Mouse (Mus musculus): ENCODE data around the gene Ppp1r10. TPM values are rescaled to one million over a fixed set of nuclear protein-coding genes. Genes with fewer than 3 reads are reported as not detected.
"Not testable (repeated sequence)": the region's sequence is repeated elsewhere in the genome, so short reads cannot be mapped to it uniquely, and the experiment has no call there.

Gene Ppp1r10
- total RNA-seq, 2 experiments from 2014 or later = 96.2 to 108 TPM

DNA sequence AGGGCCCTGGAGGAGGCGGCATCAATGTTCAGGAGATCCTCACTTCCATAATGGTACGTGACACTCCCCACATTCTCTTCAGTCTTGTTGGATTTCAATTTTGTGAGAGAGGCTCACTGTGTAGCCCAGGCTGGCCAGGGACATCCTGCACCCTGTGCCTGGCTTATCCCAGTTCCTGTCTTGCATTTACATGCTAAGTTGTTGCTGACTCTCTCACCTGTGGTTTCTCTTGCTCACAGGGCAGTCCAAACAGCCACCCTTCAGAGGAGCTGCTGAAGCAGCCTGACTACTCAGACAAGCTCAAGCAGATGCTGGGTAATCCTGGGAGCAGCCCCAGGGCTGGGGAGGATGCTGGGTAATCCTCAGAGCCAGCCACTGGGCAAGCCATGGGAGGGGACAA is 13.3 kb downstream of the Ppp1r10 start:
- no peak for DNase-seq

DNA sequence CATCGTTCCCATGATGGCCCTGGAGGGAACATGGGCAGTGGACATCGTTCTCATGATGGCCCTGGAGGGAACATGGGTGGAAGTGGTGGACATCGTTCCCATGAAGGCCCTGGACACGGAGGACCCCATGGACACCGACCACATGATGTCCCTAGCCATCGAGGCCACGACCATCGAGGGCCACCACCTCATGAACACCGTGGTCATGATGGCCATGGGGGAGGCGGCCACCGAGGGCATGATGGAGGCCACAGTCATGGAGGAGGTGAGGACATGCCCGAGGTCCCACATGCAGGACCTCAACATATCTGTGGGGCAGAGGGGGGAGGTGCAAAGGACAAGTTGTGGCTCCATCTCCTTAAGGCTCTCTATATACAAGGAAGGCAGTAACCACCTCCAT is 14.4 kb downstream of the Ppp1r10 start:
- no peak for DNase-seq

- DNase-seq = no peak
These were observed 16.4 kb downstream of the Ppp1r10 start for GRCm38 (mm10) chr17:35932608-35933007.

DNA sequence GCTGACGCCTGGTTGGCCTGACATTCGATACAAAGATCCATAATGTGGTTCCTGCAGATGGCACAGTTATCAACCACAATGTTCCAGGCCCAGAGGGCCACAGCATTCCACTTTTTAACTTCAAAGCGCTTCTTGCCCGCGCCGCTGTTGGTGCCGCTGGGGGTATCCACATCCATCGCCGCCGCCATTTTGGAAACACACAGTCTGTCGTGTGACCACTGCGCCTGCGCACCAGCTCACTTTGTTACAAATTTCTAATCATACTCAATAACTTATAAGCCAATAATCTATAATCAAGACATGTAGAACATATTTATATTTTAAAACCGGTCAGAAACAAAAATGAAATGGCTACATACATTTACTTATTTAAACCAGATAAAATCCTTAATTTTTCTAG is 19.5 kb downstream of the Ppp1r10 start:
- DNase-seq = not testable (repeated sequence)

- DNase-seq = peak; percentile 51 to 58
These were observed 21.6 kb downstream of the Ppp1r10 start for GRCm38 (mm10) chr17:35937700-35938348.

- DNase-seq = no peak
These were observed 22.9 kb downstream of the Ppp1r10 start for GRCm38 (mm10) chr17:35939108-35939507.

DNA sequence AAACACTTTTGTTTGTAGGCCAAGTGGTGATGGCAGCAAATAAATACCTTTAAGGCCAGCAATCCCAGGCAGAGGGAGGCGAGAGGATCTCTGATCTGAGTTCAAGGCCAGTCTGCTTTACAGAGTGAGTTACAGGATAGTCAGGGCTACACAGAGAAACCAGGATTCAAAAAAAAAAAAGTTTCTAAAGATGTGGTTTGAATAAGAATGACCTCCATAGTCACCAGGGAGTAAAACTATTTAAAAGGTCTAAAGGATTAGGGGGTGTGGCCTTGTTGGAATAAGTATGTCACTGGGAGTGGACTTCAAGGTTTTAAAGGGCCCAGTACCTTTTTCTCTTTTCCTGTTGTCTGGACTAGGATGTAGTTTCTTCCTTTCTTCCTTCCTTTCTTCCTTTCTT is 23.7 kb downstream of the Ppp1r10 start:
- DNase-seq = no peak

- DNase-seq = not testable (repeated sequence)
These were observed 34.7 kb downstream of the Ppp1r10 start for GRCm38 (mm10) chr17:35950946-35951345.

- DNase-seq = not testable (repeated sequence)
These were observed 36.3 kb downstream of the Ppp1r10 start for GRCm38 (mm10) chr17:35952559-35952958.

GRCm38 (mm10) chr17:35954665-35955064 is 38.4 kb downstream of the Ppp1r10 start:
- DNase-seq = no peak

- DNase-seq = no peak
These were observed 42.4 kb downstream of the Ppp1r10 start for GRCm38 (mm10) chr17:35958533-35959223.

- DNase-seq = no peak
These were observed 47.0 kb downstream of the Ppp1r10 start for GRCm38 (mm10) chr17:35963279-35963678.

DNA sequence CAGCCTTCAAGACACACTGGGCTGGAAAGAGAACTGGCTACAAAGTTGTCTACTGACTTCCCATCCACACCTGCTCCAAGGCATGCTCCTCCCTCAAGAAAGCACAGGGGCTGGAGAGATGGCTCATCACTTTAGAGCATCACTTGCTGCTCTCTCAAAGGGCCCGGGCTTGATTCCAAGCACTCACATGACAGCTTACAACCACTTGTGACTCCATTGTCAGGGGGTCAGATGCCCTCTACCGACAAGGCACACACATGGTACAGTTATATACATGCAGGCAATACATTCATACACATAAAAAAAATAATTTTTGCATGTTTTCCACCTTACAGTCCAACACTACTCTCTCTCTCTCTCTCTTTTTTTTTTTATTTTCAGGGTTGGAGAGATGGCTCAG is 51.4 kb downstream of the Ppp1r10 start:
- DNase-seq = no peak

GRCm38 (mm10) chr17:35969418-35970389 is 53.5 kb downstream of the Ppp1r10 start, which contains the start of gene Abcf1:
Gene Abcf1 (minus strand): TSS chr17:35969761.
- peak; percentile 99 to 100 for DNase-seq

GRCm38 (mm10) chr17:35972131-35972530 is 55.9 kb downstream of the Ppp1r10 start:
- DNase-seq = no peak

GRCm38 (mm10) chr17:35978811-35979400 is 62.7 kb downstream of the Ppp1r10 start:
- peak; percentile 48 to 51 for DNase-seq

DNA sequence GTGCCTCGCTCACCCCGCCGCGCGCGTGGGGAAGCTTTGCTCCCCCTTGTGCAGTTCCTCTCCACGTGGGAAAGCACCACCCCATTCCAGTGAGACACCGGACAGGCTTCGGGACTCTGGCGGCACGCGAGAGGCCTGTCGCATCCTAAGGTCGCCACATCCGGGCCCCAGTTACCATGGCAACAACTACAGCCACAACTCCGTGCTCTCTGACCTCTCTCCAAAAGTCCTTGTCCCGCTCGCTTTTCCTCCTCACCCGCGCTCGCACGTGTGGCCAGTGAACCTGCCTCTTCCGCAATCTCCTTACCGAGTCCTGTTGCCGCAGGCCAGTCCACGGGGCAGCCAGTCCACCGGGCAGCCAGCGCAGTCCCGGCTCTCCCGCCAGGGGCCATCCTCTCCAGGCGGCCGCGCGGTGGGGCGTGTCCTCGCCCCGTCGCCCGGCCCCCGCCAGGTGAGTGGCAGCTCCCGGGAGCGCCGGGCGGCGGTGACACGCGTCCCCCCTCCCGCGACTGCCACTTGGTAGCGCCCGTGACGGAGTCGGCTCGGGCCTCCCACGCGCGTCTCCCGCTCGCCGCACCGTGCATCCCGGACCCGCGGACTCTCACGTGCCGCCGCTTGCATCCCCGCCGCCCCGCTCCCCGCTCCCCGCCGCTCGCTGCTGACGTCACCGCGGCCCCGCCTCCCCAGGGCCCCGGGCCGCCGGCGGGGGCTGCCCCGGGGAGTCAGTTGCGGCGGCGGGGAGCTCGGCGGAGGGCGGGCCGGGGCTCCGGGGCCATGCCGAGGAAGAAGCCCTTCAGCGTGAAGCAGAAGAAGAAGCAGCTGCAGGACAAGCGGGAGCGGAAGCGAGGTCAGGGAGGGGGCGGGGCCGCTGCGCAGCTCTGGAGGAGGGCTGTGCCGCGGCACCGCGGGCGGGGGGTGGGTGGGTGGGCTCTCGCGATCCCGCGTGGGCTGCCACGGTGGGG is 63.4 kb downstream of the Ppp1r10 start, which contains the start of the genes Gnl1 and Prr3:
Gene Gnl1, plus strand, starts transcription at position 451 of the 962 bp plus-strand sequence.
Gene Prr3, minus strand, starts transcription at position 836 of the 962 bp plus-strand sequence.
- peak; percentile 93 to 94 for DNase-seq

- DNase-seq = peak; percentile 67 to 73
These were observed 64.1 kb downstream of the Ppp1r10 start for GRCm38 (mm10) chr17:35980363-35980754.

- DNase-seq = no peak
These were observed 65.5 kb downstream of the Ppp1r10 start for GRCm38 (mm10) chr17:35981776-35982175.
